ENCODE assay signal across 21 mouse cellular contexts in genomic region chr11:84480451-84480850, GRCm38 (mm10). TPM values are rescaled to one million over a fixed set of nuclear protein-coding genes. Genes with fewer than 3 reads are reported as not detected.
A peak's percentile ranks its signal among the peaks of the same experiment; 100 is the strongest.
DNase-seq lines count a peak whose midpoint lies in the region; ATAC-seq and TF ChIP-seq lines count a peak whose summit lies in the region.
"Had no signal": no experiment of that assay in that cellular context is flagged by ENCODE, and none has a peak within 500 bp of the region (broad histone marks: within the 10 kb centered on the region; RNA-seq: fewer than 3 reads in every experiment).

No protein-coding gene starts in this region.

- no peaks in the 10 kb centered on the region for H3K36me3 ChIP-seq in hindbrain, postnatal 0 days (ENCODE audit: insufficient read depth, low read length)
- no peaks in the 10 kb centered on the region for H3K36me3 ChIP-seq in hindbrain, embryonic 12.5 days
- H3K36me3 ChIP-seq: embryonic facial prominence, embryonic 15.5 days; forebrain, embryonic 12.5 days; heart, embryonic 12.5 days; limb, embryonic 15.5 days; stomach, embryonic 15.5 days had no signal

- no peak overlapping the region for H3K4me2 ChIP-seq in hindbrain, postnatal 0 days (ENCODE audit: low read depth, low read length)
- H3K4me2 ChIP-seq in hindbrain, embryonic 12.5 days (replicated peaks), result no peak overlapping the region
- H3K4me2 ChIP-seq: embryonic facial prominence, embryonic 15.5 days; forebrain, embryonic 12.5 days; heart, embryonic 12.5 days; limb, embryonic 15.5 days; stomach, embryonic 15.5 days had no signal

- TF ChIP-seq CTCF in hindbrain, postnatal 0 days (IDR thresholded peaks at IDR 0.05; ENCODE audit: low read depth), result no peak

- H3K4me1 ChIP-seq in hindbrain, postnatal 0 days (ENCODE audit: insufficient read depth, low read length), result 0 out of 2 replicates have a peak, but pooled peaks cover 4% of the 10 kb centered on the region
- peaks cover 12% of the 10 kb centered on the region for H3K4me1 ChIP-seq in hindbrain, embryonic 12.5 days
- H3K4me1 ChIP-seq: heart, embryonic 12.5 days; limb, embryonic 15.5 days had no signal

- peak; percentile 27 to 40 for DNase-seq in cerebellum, postnatal 10 days
- DNase-seq in cerebellum, adult 11-12 months, result no peak
- peak; percentile 14 for DNase-seq in hindbrain, postnatal 0 days (ENCODE audit: low spot score)
- peak; percentile 24 for DNase-seq in lung, postnatal 10 days
- no peak for DNase-seq in lung, postnatal 4 days
- DNase-seq in NIH3T3 (ENCODE audit: low read depth), result peak; percentile 60
- no peak for DNase-seq in embryo, embryonic 11 days
- DNase-seq: B cell, adult 2 months; heart, postnatal 36 days; layer of hippocampus, postnatal 36 days; spleen, adult 18-20 months had no signal

- ATAC-seq in hindbrain, postnatal 0 days, result no peak
- ATAC-seq in hindbrain, embryonic 12.5 days (ENCODE audit: low FRiP score), result no peak
- ATAC-seq: activated CD4-positive, CD25-positive, alpha-beta regulatory T cell, adult 4 months; inflammation-experienced regulatory T-cells, adult 6 months; Patski had no signal

- 42% methylated on average over 3 of the region's 3 CpGs for WGBS in hindbrain, postnatal 0 days
- WGBS in hindbrain, embryonic 12.5 days, result 71% methylated on average over 3 of the region's 3 CpGs

- H3K9me3 ChIP-seq in hindbrain, postnatal 0 days (ENCODE audit: low read length), result no peaks in the 10 kb centered on the region
- H3K9me3 ChIP-seq in hindbrain, embryonic 12.5 days (replicated peaks), result no peaks in the 10 kb centered on the region
- H3K9me3 ChIP-seq: embryonic facial prominence, embryonic 15.5 days; forebrain, embryonic 12.5 days; heart, embryonic 12.5 days; limb, embryonic 15.5 days; stomach, embryonic 15.5 days had no signal

- H3K4me3 ChIP-seq in hindbrain, postnatal 0 days (ENCODE audit: low read length), result no peak overlapping the region
- H3K4me3 ChIP-seq in hindbrain, embryonic 12.5 days, result no peak overlapping the region
- H3K4me3 ChIP-seq: embryonic facial prominence, embryonic 15.5 days; forebrain, embryonic 12.5 days; heart, embryonic 12.5 days; limb, embryonic 15.5 days; stomach, embryonic 15.5 days had no signal

- H3K27me3 ChIP-seq in hindbrain, postnatal 0 days (ENCODE audit: insufficient read depth, low read length), result no peaks in the 10 kb centered on the region
- H3K27me3 ChIP-seq in hindbrain, embryonic 12.5 days, result no peaks in the 10 kb centered on the region
- H3K27me3 ChIP-seq: embryonic facial prominence, embryonic 15.5 days; forebrain, embryonic 12.5 days; heart, embryonic 12.5 days; limb, embryonic 15.5 days; Patski; stomach, embryonic 15.5 days had no signal

- no peak overlapping the region for H3K27ac ChIP-seq in hindbrain, postnatal 0 days
- no peak overlapping the region for H3K27ac ChIP-seq in hindbrain, embryonic 12.5 days
- H3K27ac ChIP-seq: forebrain, embryonic 12.5 days; limb, embryonic 15.5 days; stomach, embryonic 15.5 days had no signal

- no peak overlapping the region for H3K9ac ChIP-seq in hindbrain, postnatal 0 days (replicated peaks; ENCODE audit: low read length)
- no peak overlapping the region for H3K9ac ChIP-seq in hindbrain, embryonic 12.5 days
- H3K9ac ChIP-seq: embryonic facial prominence, embryonic 15.5 days; forebrain, embryonic 12.5 days; heart, embryonic 12.5 days; limb, embryonic 15.5 days; stomach, embryonic 15.5 days had no signal

RNA-seq across cellular contexts. Expression of gene Aatf, which starts 32.9 kb away (rescaled TPM):
- 17.2 and 36.0 TPM in 2 replicates for total RNA-seq in hindbrain, postnatal 0 days (2014; rRNA removed)
- 42.7 and 44.4 TPM in 2 replicates for polyA plus RNA-seq in hindbrain, postnatal 0 days (2015; fragmentation: Nextera tagmentation; extraction: Ambion mirVana)
- 53.2 and 55.6 TPM in 2 replicates for polyA plus RNA-seq in hindbrain, embryonic 12.5 days (2016; fragmentation: Nextera tagmentation; extraction: Ambion mirVana)

RNA-seq across cellular contexts. Expression of gene Lhx1, which starts 44.9 kb away (rescaled TPM):
- total RNA-seq in hindbrain, postnatal 0 days (2014; rRNA removed), result 49.7 and 52.0 TPM in 2 replicates
- 28.9 and 32.0 TPM in 2 replicates for polyA plus RNA-seq in hindbrain, postnatal 0 days (2015; fragmentation: Nextera tagmentation; extraction: Ambion mirVana)
- polyA plus RNA-seq in hindbrain, embryonic 12.5 days (2016; fragmentation: Nextera tagmentation; extraction: Ambion mirVana), result 65.0 and 68.8 TPM in 2 replicates
- total RNA-seq: gastrocnemius, postnatal 4 days; heart, postnatal 36 days had no signal
- polyA plus RNA-seq: activated CD4-positive, CD25-positive, alpha-beta regulatory T cell, adult 4 months; inflammation-experienced regulatory T-cells, adult 6 months had no signal

Comparison
In these comparisons a context has a peak if more than half of its experiments do, and no peak if none do; other contexts are left out.
1. DNase-seq: peak in cerebellum, postnatal 10 days (2 of 2), hindbrain, postnatal 0 days (single experiment), lung, postnatal 10 days (single experiment) and NIH3T3 (single experiment); none in cerebellum, adult 11-12 months (single experiment), lung, postnatal 4 days (0 of 2) and embryo, embryonic 11 days (single experiment).